Mouse (Mus musculus) splenic B cell, adult 2 months (primary cell): ENCODE data around the gene Ap4b1.
A peak's percentile ranks its signal among the peaks of the same experiment; 100 is the strongest.

Experiments
- DNase-seq: peaks from one replicate; pipeline ENCODE4 v3.0.0-alpha.2; 2011; ENCODE audit warnings: low read depth, low spot score
- H3K27me3 ChIP-seq: 2 replicates; pipeline ENCODE4 v1.6.1; 2012; ENCODE audit warnings: mild to moderate bottlenecking, low read length, moderate library complexity, mixed read lengths; ENCODE audit not compliant: control insufficient read depth, poor library complexity, insufficient read depth, severe bottlenecking
- H3K36me3 ChIP-seq: 2 replicates; pipeline ENCODE4 v1.6.1; 2012; ENCODE audit warnings: mild to moderate bottlenecking, low read length, moderate library complexity, mixed read lengths; ENCODE audit not compliant: control insufficient read depth, poor library complexity, insufficient read depth, severe bottlenecking

Gene Ap4b1

DNA sequence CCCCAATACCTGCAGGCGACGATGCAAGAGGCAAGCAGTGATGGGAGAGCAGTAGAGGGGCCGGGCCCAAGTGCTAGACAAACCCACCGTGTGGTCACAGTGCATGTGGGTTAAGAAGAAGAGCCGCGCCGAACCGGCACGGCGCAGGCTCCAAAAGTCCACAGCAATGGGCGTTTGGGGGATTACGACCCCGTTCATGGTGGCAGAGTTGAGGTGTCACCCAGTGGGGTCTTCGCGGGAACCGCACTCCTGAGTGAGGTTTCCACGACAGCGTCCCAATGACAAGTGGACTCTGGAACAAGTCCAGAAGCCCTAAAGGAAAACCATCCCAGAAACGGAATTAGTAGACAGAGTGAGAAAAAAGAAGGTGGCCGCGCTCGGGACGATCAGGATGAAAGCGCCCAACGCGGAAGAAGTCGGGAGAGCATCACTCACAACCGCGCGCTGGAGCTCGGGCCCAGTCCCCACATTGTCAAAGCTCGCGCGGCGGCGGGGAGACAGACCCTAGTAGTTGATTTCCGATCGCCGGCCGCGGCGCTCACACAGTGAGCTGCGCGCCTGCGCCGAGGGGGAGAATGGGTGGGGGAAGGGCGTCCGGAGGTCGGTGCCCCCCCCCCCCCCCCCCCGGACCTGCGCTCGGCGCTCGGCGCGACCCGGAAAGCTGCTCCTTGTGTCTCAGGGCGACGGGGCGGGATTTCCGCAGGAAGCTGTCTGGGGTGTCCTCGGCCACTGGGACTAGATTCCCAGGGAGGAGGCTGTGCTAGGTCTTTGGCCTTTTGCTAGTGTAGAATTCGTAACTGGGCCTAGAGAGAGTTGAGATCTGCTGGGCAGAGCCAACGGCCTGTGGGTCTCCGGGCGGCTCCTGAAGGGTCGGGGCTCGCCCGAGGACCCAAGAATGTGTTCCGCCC is at the start of gene Ap4b1, which contains the start of the genes Dclre1b and Gm43064:
Ap4b1 (plus strand) TSS at position 630 of the 908 bp plus-strand sequence.
Dclre1b (minus strand) TSS at position 554 of the 908 bp plus-strand sequence.
Gm43064 (plus strand) TSS at position 683 of the 908 bp plus-strand sequence.
- H3K36me3 ChIP-seq: peaks cover 7% of the 10 kb centered on the region; the same call in 1 of the 2 replicates

DNA sequence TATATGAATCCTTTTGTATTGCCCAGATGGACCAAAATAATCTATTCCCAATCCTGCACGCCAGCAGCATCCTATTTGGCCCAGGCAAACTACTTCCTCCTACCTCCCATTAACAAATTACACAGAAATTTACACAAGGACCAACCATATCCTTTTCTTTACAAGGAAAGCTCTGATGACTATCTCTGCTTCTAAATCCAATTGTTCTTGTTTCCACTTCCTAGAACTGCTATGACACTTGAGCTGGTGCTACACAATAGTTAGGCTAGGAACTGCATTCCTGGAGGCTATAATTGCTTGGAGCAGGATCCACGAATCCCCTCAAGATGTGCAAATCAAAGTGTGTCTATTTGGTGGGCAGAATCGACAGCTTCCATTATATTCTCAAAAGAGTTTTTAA is 42.5 kb upstream of the Ap4b1 start:
- DNase-seq: no peak

More for the DNA sequence above, at the start of gene Ap4b1, which contains the start of the genes Dclre1b and Gm43064:
- peak; percentile 95 for DNase-seq
- H3K27me3 ChIP-seq: no peaks in the 10 kb centered on the region

GRCm38 (mm10) chr3:103771531-103772130 is 37.7 kb upstream of the Ap4b1 start:
- no peaks in the 10 kb centered on the region for H3K27me3 ChIP-seq
- peaks cover 1% of the 10 kb centered on the region for H3K36me3 ChIP-seq
- DNase-seq: no peak

More for the DNA sequence above, 42.5 kb upstream of the Ap4b1 start:
- Histone ChIP-seq H3K27me3 (no peaks in the 10 kb centered on the region), H3K36me3 (peaks cover 11% of the 10 kb centered on the region)

DNA sequence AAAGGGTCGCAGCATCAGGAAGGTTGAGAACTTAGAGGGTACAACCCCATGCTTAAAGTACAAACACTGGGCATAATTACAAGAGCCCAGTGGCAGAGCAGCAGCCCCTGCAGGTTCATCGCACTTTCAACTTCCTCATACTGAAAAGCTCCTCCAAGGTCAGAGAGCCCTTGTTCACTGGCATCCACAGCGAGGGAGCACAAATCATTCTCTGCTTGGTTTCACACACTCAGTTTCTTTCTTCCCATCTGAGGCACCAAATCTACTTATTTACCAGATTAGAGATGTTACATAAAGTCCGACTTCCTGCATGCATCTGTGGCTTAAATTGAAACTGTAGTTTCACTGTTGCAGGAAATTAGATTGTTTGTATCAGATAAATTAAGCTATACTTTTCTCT is 36.5 kb upstream of the Ap4b1 start:
- peak; percentile 75 for DNase-seq
- H3K36me3 ChIP-seq: peaks cover 3% of the 10 kb centered on the region
- no peaks in the 10 kb centered on the region for H3K27me3 ChIP-seq

DNA sequence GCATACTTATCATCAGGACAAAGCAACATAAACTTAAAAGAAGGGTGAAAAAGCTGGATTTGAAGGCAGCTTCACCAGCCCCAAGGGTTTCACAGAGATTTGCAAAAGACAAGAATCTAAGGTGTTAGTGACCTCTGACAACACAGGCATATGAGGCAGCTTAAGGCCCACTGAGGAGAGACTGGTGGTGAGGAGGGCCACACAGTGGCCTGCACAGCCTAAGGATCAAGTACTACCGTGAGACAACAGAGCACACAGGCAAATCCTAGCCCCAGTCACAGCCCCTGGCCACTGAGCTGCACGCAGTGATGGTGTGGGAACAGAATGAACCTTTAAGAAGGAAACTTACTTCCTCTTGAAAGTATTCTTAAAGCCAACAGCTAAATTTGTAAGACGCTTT is 35.8 kb upstream of the Ap4b1 start:
- Histone ChIP-seq H3K36me3 (peaks cover 3% of the 10 kb centered on the region; the same call in 1 of the 2 replicates), H3K27me3 (no peaks in the 10 kb centered on the region)
- DNase-seq: peak; percentile 30

- peak; percentile 30 for DNase-seq
- H3K27me3 ChIP-seq: no peaks in the 10 kb centered on the region
- H3K36me3 ChIP-seq: peaks cover 3% of the 10 kb centered on the region; the same call in 1 of the 2 replicates
These were observed 35.3 kb upstream of the Ap4b1 start for GRCm38 (mm10) chr3:103774009-103774408.

- peak; percentile 41 for DNase-seq
- H3K27me3 ChIP-seq: no peaks in the 10 kb centered on the region
- H3K36me3 ChIP-seq: 0 out of 2 replicates have a peak, but pooled peaks cover 1% of the 10 kb centered on the region
These were observed 31.4 kb upstream of the Ap4b1 start for GRCm38 (mm10) chr3:103777940-103778339.

DNA sequence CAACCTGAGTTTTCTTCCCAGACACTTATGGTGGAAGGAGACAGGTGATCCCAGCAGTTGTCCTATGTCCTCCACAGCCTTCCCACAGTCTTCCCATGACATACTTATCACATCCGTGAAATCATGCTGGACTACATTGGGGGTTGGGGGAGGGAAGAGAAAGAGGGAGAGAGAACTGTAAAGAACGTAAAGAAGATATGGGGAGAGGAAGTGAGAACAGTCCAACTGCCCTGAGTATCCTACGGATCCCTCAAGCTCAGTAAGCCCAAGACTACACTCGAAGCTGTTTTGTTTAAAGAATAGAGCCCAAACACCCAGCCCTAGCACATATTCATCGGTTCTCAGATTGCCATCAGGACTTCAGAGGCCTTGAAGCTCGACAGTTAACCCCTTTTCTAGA is 30.7 kb upstream of the Ap4b1 start:
- H3K36me3 ChIP-seq: 0 out of 2 replicates have a peak, but pooled peaks cover 1% of the 10 kb centered on the region
- H3K27me3 ChIP-seq: no peaks in the 10 kb centered on the region
- DNase-seq: no peak

DNA sequence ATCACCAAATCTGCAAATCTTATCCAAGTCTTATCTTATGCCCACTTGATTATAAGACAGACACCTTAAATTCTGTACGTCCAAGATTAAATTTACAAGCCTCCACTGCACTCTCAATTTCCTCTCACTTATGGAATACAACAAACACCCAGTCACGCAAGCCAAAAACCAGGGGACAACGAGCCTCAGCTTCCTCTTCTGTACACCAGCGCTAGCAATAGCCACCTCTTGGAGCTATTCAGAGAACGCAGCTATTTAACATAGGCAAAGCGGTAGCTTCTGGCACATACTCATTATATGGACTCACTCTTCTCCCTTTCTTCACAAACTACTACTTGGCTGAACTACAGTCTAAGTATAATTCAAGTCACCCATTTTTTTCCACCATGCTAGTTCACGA is 30.1 kb upstream of the Ap4b1 start:
- Histone ChIP-seq H3K36me3 (0 out of 2 replicates have a peak, but pooled peaks cover 1% of the 10 kb centered on the region), H3K27me3 (no peaks in the 10 kb centered on the region)
- DNase-seq: peak; percentile 50

DNA sequence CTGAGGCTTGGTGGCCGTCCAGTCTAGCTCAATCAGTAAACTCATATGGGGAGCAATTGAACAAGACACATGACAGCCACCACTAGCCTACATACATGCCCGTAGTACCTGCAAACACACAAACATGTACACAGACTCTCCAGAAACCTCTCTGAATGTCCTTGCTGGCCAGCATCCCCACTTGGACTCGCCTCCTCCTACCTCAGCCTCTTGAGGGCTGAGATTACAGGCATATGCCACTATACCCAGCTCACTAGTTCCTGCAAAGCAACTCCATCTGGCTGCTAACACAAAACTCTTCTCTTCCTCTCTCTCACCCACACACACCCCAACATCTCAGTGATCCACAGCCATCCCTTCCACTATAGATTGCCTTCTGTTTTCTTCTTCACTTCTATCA is 29.0 kb upstream of the Ap4b1 start:
- H3K27me3 ChIP-seq: no peaks in the 10 kb centered on the region
- no peak for DNase-seq

DNA sequence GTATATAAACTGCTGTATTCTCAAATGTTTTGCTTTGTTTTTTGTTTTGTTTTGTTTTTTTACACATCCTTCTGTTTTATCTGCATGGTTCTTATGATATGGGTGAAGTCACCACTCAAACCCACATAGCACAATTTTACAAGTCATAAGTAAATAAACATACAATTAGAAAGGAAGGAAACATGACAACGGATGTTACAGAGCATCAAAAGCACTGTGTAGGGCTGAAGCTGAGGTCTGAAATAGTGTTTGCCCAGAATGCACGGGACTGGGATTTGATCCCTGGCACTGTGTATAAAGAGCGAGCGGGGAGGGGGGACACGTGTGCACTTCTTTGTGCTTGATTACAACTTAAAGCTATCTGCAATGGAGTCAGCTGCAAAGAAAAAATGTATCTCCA is 28.5 kb upstream of the Ap4b1 start:
- Histone ChIP-seq H3K36me3 (0 out of 2 replicates have a peak, but pooled peaks cover 1% of the 10 kb centered on the region), H3K27me3 (no peaks in the 10 kb centered on the region)
- DNase-seq: no peak

More for the DNA sequence above, 29.0 kb upstream of the Ap4b1 start:
- 0 out of 2 replicates have a peak, but pooled peaks cover 1% of the 10 kb centered on the region for H3K36me3 ChIP-seq

DNA sequence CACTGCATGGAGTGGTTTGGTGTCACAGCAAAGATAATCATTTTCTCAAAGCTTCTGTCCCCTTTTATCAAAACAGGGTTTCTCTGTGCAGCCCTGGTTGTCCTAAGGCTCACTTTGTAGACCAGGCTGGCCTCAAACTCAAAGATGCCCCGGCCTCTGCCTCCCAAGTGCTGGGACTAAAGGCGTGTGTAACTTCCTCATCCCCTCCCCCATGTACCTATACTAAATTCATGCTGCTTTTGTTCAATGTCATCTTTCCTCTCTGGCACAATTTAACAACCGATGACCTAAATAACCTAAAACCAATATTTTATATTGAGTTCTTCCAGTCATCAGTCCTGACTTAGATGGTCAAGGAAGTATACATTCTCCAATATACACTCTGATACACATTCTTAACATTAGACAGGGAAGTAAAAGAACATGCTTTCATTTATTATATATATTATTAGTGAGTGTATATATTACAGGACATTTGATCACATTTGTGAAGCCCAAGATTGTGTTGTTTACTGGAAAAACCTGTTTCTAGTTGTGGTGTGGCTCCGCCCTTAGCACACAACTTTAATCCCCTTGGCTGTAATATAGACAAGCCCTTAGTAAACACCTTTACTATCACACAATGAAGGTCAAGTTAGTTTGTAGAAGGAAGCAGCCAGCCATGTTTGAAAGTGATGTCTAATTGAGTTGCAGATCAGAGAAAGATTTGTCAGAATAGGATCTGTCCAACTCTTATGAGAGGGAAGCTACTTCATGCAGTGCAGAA is 26.3 kb upstream of the Ap4b1 start:
- DNase-seq: peak; percentile 55
- H3K27me3 ChIP-seq: no peaks in the 10 kb centered on the region; the same call in 1 of the 2 replicates
- H3K36me3 ChIP-seq: no peaks in the 10 kb centered on the region

DNA sequence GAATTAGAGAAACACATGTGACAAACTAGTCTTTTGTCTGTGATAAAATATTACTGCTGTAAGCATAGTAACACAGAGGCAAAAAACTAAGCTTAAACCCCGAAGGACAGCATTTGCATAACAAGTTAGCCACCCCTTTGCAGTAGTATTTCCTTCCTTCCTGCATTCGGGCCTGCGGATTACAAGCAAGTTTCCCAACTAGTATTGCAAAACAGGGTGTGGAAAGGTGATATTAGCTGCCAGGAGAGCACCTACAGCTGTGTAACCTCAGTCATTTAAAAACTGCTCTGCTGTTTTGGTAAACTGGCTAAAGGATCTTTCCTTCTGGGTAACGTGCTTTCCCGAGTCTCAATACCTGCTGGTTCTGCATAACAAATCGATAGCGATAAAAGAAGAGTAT is 22.1 kb upstream of the Ap4b1 start:
- no peaks in the 10 kb centered on the region for H3K36me3 ChIP-seq
- H3K27me3 ChIP-seq: no peaks in the 10 kb centered on the region; the same call in 1 of the 2 replicates
- peak; percentile 56 for DNase-seq

GRCm38 (mm10) chr3:103789096-103789495 is 20.2 kb upstream of the Ap4b1 start:
- no peaks in the 10 kb centered on the region; the same call in 1 of the 2 replicates for H3K27me3 ChIP-seq
- H3K36me3 ChIP-seq: no peaks in the 10 kb centered on the region
- no peak for DNase-seq
